Mouse (Mus musculus): ENCODE data around the gene Cdc27.
"Not testable (repeated sequence)": the region's sequence is repeated elsewhere in the genome, so short reads cannot be mapped to it uniquely, and the experiment has no call there.

The Cdc27 gene

GRCm38 (mm10) chr11:104550406-104550974 lies at the start of gene Cdc27, which contains the start of gene Myl4:
TSS of gene Cdc27 (minus strand) at chr11:104550620.
TSS of gene Myl4 (plus strand) at chr11:104550663.
- peak; percentile 99 for DNase-seq

- DNase-seq, result no peak
Observed at GRCm38 (mm10) chr11:104599265-104599945, 49.0 kb upstream of the Cdc27 start.

GRCm38 (mm10) chr11:104596365-104596764 lies 45.9 kb upstream of the Cdc27 start:
- DNase-seq, result no peak

- no peak for DNase-seq
Observed at GRCm38 (mm10) chr11:104592066-104592835, 41.8 kb upstream of the Cdc27 start.

GRCm38 (mm10) chr11:104590148-104590547 lies 39.7 kb upstream of the Cdc27 start:
- peak; percentile 88 for DNase-seq

DNA sequence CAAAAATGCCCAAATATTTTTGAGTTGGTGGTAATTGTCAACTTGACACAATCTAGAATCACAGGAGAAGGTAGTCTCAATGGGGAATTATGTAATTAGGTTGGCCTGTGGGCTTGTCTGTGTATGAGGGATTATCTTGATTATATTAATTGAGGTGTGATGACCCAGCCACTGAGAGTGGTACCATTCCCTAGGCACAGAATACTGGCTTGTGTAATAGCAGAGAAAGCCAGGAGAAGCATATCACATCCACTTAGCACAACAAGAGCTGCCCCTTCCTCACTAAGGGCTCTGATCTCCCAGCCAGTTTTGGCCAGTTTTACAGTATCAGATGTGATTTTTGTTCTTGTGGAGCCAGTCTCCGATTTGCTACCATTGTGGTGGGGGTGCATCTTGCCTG lies 39.1 kb upstream of the Cdc27 start:
- DNase-seq, result no peak

- no peak for DNase-seq
Observed at GRCm38 (mm10) chr11:104588513-104588912, 38.1 kb upstream of the Cdc27 start.

GRCm38 (mm10) chr11:104587904-104588303 lies 37.5 kb upstream of the Cdc27 start:
- DNase-seq, result no peak

DNA sequence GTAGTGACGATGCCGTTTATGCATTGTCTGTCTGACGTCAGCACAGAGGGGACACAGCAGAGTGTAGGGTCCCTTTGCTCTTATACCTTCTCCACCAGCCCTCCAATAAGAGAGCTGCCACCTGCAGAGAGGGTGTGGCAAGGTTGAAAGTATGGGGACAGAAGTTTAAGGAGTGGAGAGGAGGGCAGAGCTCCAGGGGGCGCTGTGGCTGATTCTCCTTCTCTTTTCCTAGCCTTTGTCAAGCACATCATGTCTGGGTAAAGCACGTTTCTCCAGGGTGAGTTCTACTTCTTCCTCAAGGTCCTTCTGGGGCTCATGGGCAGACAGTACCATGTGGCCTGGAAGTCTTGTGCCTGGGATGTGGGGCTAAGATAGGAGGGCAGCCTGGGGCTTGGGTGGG lies 35.1 kb upstream of the Cdc27 start:
- no peak for DNase-seq

DNA sequence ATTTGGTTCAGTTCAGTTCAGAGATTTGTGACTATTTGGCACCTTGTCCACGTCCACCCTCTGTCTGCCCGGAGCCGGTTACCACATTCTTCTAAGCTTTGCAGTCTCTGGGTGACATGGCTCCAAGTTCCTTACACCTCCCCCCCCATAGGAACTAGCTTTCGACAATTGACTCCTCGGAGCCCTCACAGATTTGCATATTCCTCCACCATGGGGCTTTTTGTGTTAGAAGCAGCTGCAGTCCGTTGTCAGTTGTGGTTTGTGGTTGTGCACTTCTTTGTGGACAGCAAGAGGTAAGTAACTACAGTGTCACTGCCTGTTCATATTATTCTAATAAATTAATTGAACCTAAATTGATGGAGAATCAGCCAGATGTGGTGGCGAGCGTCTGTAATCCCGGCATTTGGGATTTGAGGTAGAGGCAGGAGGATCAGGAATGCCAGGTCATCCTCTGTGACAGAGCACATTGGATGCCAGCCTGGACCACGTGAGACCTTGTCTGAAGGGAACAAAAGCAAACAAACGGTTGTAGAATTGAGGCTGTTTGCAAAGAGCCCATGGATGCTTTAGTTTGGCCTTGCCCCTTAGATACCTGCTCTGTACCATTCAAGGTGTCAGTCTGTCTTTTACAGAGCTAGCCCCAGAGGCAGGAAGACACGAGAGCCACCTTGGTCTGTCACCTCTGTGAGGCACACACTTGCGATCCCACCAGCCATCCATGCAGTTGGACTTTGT lies 32.4 kb upstream of the Cdc27 start:
- DNase-seq, result no peak

GRCm38 (mm10) chr11:104582308-104582606 lies 31.8 kb upstream of the Cdc27 start:
- no peak for DNase-seq

GRCm38 (mm10) chr11:104581446-104582307 lies 31.3 kb upstream of the Cdc27 start:
- no peak for DNase-seq

DNA sequence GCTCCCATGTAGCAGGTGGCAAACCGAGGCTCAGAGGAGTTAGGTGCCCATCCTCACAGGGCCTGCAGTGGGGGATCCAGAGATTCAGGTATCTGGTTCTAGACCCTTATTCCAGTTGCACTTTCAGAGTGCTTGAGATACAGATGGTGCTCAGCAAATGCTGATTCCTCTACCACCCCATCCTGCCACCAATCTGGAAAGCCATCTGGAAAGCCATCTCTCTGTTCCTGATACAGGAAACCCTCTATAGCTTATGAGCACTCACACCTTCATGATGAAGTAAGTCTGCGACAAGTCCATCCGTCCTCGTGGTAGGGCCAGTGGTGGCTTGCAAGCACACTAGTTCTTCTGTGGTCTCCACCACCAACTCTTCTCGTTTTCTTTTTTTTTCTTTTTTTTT lies 30.2 kb upstream of the Cdc27 start:
- DNase-seq, result no peak

- no peak for DNase-seq
Observed at GRCm38 (mm10) chr11:104580091-104580490, 29.7 kb upstream of the Cdc27 start.

DNA sequence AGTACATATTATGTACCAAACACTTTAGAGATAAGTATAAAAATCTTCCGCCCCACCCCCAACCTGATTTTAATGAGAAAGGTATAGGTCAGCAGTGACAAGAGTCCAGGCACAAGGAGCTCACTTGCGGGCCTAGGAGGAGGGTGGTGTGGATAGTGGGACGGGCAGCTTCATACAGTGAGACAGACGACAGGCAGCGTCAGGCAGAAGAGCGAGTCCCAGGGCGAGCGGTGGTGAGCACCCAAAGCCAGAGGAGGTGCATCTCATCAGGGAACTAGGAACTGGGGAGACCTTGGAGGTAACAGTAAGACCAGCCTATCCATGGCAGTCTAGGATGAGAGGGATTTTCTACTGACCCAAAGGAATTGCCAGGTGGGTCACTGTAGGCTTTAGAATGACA lies 29.2 kb upstream of the Cdc27 start:
- no peak for DNase-seq

- no peak for DNase-seq
Observed at GRCm38 (mm10) chr11:104579084-104579483, 28.7 kb upstream of the Cdc27 start.

- no peak for DNase-seq
Observed at GRCm38 (mm10) chr11:104578074-104578473, 27.7 kb upstream of the Cdc27 start.

- DNase-seq, result no peak
Observed at GRCm38 (mm10) chr11:104576772-104577612, 26.6 kb upstream of the Cdc27 start.

DNA sequence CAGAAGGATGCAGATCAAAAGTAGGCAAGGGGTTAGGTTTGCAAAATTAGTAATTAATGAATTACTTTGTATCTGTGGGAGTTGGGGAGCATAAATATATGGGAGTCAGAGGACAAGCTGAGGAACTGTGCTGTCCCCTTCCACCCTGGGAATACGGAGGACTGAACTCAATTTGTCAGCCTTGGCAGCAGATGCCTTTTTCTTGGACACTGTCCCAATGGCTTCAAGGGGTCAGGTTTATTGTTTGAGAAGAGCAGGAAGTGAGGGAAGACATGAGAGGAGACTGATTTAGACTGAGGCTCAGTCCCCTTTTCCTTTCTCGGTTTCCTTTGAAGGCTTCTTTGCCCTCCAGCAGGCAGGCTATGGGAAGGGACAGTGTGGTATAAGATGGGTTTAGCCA lies 22.1 kb upstream of the Cdc27 start:
- no peak for DNase-seq

GRCm38 (mm10) chr11:104572091-104572490 lies 21.7 kb upstream of the Cdc27 start:
- no peak for DNase-seq

GRCm38 (mm10) chr11:104571373-104571772 lies 21.0 kb upstream of the Cdc27 start:
- DNase-seq, result peak; percentile 36

- DNase-seq, result not testable (repeated sequence)
Observed at GRCm38 (mm10) chr11:104570515-104570914, 20.1 kb upstream of the Cdc27 start.
